Mouse (Mus musculus) liver, embryonic 14.5 days (tissue): ENCODE data around the gene Ddx21.

Experiments
- CTCF ChIP-seq: IDR thresholded peaks from 2 replicates; pipeline ENCODE4 v1.5.1; 2016; ENCODE audit warnings: antibody characterized with exemption, low read depth, control low read depth
- EP300 ChIP-seq: IDR thresholded peaks from 2 replicates; pipeline ENCODE4 v1.6.1; 2016; ENCODE audit warnings: antibody characterized with exemption, low read depth

GRCm38 (mm10) chr10:62568861-62569260 is 33.2 kb downstream of the Ddx21 start:
- TF ChIP-seq CTCF (no peak), EP300 (no peak)
